Mouse (Mus musculus) adrenal gland, postnatal 10 days (tissue): ENCODE measurements around the gene Mtmr3. TPM values are rescaled to one million over a fixed set of nuclear protein-coding genes. Genes with fewer than 3 reads are reported as not detected.

Source experiments
- DNase-seq: peaks from one replicate; pipeline ENCODE4 v3.0.0; 2021; ENCODE audit warnings: mixed read lengths
- total RNA-seq, 2 experiments: library from RNA; stranded (reverse); gene quantifications; 2 replicates each; pipeline ENCODE4 v1.2.3; 2021

Mtmr3 gene
- total RNA-seq, 2 experiments from 2014 or later = 46.9 to 56.3 TPM

- no peak for DNase-seq
Measured at GRCm38 (mm10) chr11:4464616-4465015, 130.0 kb downstream of the Mtmr3 start.

DNA sequence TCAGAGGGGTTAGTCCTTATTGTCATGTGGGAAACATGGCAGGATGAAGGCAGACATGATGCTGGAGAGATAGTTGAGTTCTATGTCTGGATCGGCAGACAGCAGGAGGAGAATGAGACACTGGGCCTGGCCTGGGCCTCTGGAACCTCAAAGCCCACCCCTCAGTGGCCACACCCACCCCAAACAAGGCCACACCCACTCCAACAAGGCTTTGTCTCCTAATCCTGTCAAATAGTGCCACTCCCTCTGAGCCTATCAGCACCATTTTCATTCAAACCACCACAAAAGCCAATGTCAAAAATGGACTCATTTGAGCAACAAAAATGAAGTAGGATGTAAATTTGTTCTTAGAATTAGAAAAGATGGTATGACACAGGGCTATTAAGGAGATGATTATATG lies 130.5 kb downstream of the Mtmr3 start:
- DNase-seq = no peak

DNA sequence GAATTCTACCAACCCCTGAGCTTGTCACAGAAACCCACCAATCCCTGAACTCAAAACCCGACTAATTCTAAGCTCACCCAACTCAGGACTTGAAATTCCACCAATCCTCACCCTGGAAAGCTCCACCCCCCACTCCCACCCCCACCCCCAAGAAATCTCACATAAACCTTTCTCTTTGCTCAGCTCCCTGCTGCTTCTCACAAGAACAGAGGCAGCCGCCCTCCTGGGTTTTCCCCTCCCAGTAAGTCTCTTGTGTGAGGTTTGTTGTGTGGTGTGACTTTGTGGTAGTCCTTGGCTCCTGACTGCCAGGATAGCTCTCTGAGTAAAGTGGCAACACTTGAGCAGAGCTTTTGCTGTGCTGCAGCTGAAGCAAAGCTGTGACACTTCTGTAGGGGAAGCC lies 131.8 kb downstream of the Mtmr3 start:
- DNase-seq = no peak

DNA sequence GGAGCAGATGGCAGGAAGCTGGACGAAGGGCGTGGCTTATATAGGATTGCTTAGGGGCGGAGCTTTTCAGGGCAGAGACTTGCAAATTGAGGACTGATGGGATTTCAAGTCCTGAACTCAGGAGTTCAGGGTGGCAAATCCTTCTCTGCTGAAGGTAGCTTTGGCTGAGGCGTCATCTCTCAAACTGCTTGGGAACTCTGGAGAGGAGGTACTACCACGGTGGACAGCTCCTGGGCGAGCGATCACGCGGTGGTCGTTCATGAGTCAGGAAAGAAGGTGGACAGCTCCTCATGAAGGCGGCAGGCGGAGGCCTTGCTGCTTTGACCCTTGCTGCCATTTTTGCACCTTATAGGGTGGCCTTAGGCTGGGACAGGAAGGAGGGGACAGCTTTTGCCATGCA lies 133.5 kb downstream of the Mtmr3 start:
- DNase-seq = no peak

GRCm38 (mm10) chr11:4460615-4461014 lies 134.0 kb downstream of the Mtmr3 start:
- DNase-seq = no peak

- DNase-seq = no peak
Measured at GRCm38 (mm10) chr11:4454895-4455535, 139.6 kb downstream of the Mtmr3 start.

DNA sequence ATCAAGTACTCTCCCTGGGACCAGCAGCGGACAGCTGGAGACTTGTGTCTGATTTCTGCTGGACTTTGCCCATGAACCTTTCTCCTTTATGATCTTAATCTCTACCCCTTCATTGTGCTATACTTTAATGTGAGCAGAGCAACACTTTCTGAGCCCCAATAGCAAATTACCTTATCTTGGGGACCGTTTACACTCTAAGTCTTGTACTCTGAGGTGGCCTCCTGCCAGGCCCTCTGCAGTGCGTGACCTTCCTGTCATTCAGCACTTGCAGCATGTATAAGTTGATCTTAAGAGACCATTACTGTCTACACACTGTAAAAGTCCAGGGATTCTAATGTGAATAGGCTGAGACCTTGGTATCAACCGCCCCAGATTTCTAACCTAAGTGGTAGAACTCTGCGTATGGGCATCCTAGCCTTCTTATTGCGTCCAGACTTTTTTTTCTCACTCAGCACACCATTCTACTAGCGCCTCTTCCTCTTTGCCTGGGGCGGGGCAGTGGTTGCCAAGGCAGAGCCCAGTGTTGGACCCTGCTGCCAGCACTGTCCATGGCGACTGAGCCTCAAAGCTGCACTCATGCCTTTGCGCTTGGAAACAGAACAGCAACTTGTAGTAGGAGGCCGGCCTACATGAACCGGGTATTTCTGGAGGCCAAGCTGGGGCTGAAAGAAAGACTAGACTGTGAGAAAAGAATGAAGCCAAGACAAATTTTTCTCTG lies 142.0 kb downstream of the Mtmr3 start:
- no peak for DNase-seq

GRCm38 (mm10) chr11:4451116-4451515 lies 143.5 kb downstream of the Mtmr3 start:
- DNase-seq = peak; percentile 78

GRCm38 (mm10) chr11:4446195-4446868 lies 148.3 kb downstream of the Mtmr3 start:
- DNase-seq = no peak

- DNase-seq = no peak
Measured at GRCm38 (mm10) chr11:4442280-4442679, 152.4 kb downstream of the Mtmr3 start.

- DNase-seq = peak; percentile 33
Measured at GRCm38 (mm10) chr11:4440978-4441377, 153.7 kb downstream of the Mtmr3 start, which contains the start of gene Hormad2. Hormad2 (minus strand) TSS chr11:4441105.

- no peak for DNase-seq
Measured at GRCm38 (mm10) chr11:4438211-4438610, 156.5 kb downstream of the Mtmr3 start.

- no peak for DNase-seq
Measured at GRCm38 (mm10) chr11:4437318-4437717, 157.3 kb downstream of the Mtmr3 start.

- no peak for DNase-seq
Measured at GRCm38 (mm10) chr11:4436631-4437030, 158.0 kb downstream of the Mtmr3 start.

DNA sequence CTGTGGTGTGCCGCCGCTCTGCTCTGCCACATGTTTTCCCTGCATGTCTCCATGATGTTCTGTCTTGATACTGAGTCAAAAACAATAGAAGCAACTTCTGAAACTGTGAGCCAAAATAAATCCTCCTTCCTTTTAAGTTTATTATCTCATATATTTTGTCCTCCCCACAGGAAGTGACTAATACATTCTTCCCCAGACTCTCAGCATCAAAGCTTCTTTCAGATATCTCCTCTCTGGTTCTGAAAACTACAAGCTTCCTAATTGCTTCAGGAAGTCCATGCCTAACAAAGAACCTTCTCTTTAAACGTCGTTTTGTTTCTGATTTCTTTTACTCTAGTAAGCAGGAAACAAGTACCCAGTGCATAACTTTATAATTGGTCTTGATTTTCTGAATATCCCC lies 160.2 kb downstream of the Mtmr3 start:
- no peak for DNase-seq

Other genes starting within 250 kb of the Mtmr3 start
- gene Hormad2, start 153.8 kb downstream of the Mtmr3 start, total RNA-seq = 1 to 10 TPM; 1.3 to 2.2 TPM
- not detected for gene Gm11032, start 25.2 kb upstream of the Mtmr3 start, total RNA-seq
- 10 to 100 TPM; 26.7 to 27.6 TPM for gene Ascc2, start 42.9 kb upstream of the Mtmr3 start, total RNA-seq
- gene Uqcr10, start 109.5 kb upstream of the Mtmr3 start, total RNA-seq = 1,000 to 10,000 TPM; 1,230 to 1,238 TPM
- 10 to 100 TPM; 33.4 to 36.0 TPM for gene Zmat5, start 109.8 kb upstream of the Mtmr3 start, total RNA-seq
- under 1 TPM in 1 of 2 experiments, not detected in 1; 0.18 TPM for gene Cabp7, start 151.9 kb upstream of the Mtmr3 start, total RNA-seq